Mouse (Mus musculus): ENCODE measurements around the gene Maml1. TPM values are rescaled to one million over a fixed set of nuclear protein-coding genes. Genes with fewer than 3 reads are reported as not detected.

The Maml1 gene
- polyA plus RNA-seq, 1 experiment from 2014 or later: 4.7 TPM

- no peak overlapping the region for H3K27ac ChIP-seq
- WGBS: 89% methylated on average over 2 of the region's 2 CpGs
- DNase-seq (ENCODE audit: low spot score): no peak
Measured at GRCm38 (mm10) chr11:50275077-50275476, 17.0 kb downstream of the Maml1 start.

GRCm38 (mm10) chr11:50272819-50273218 lies 19.3 kb downstream of the Maml1 start:
- Histone ChIP-seq H3K27me3 (ENCODE audit: insufficient read depth, poor library complexity, severe bottlenecking) (no peaks in the 10 kb centered on the region), H3K9me3 (no peaks in the 10 kb centered on the region), H3K4me1 (replicated peaks) (no peaks in the 10 kb centered on the region), H3K36me3 (peaks cover 39% of the 10 kb centered on the region), H3K4me3 (no peak overlapping the region), H3K27ac (no peak overlapping the region)
- no peak for DNase-seq (ENCODE audit: low spot score)
- 88% methylated on average over 2 of the region's 2 CpGs for WGBS

More at GRCm38 (mm10) chr11:50275077-50275476, 17.0 kb downstream of the Maml1 start:
- H3K27me3 ChIP-seq (ENCODE audit: insufficient read depth, poor library complexity, severe bottlenecking): no peaks in the 10 kb centered on the region
- H3K4me1 ChIP-seq (replicated peaks): no peaks in the 10 kb centered on the region
- H3K36me3 ChIP-seq: peaks cover 45% of the 10 kb centered on the region
- no peaks in the 10 kb centered on the region for H3K9me3 ChIP-seq
- no peak overlapping the region for H3K4me3 ChIP-seq

- H3K27ac ChIP-seq: no peak overlapping the region
- H3K4me3 ChIP-seq: no peak overlapping the region
- peaks cover 54% of the 10 kb centered on the region for H3K36me3 ChIP-seq
- no peaks in the 10 kb centered on the region for H3K27me3 ChIP-seq (ENCODE audit: insufficient read depth, poor library complexity, severe bottlenecking)
- no peaks in the 10 kb centered on the region for H3K4me1 ChIP-seq (replicated peaks)
- WGBS: 86% methylated on average over 1 of the region's 1 CpGs
- H3K9me3 ChIP-seq: no peaks in the 10 kb centered on the region
- DNase-seq (ENCODE audit: low spot score): no peak
Measured at GRCm38 (mm10) chr11:50269885-50270284, 22.2 kb downstream of the Maml1 start.

GRCm38 (mm10) chr11:50269163-50269562 lies 22.9 kb downstream of the Maml1 start:
- Histone ChIP-seq H3K9me3 (no peaks in the 10 kb centered on the region), H3K4me1 (replicated peaks) (no peaks in the 10 kb centered on the region), H3K4me3 (no peak overlapping the region), H3K36me3 (peaks cover 56% of the 10 kb centered on the region), H3K27ac (no peak overlapping the region), H3K27me3 (ENCODE audit: insufficient read depth, poor library complexity, severe bottlenecking) (no peaks in the 10 kb centered on the region)
- 86% methylated on average over 2 of the region's 2 CpGs for WGBS
- no peak for DNase-seq (ENCODE audit: low spot score)

GRCm38 (mm10) chr11:50266997-50267396 lies 25.1 kb downstream of the Maml1 start:
- no peak for DNase-seq (ENCODE audit: low spot score)
- 96% methylated on average over 3 of the region's 3 CpGs for WGBS
- peaks cover 77% of the 10 kb centered on the region for H3K36me3 ChIP-seq

GRCm38 (mm10) chr11:50265931-50266330 lies 26.2 kb downstream of the Maml1 start:
- Histone ChIP-seq H3K4me1 (replicated peaks) (no peaks in the 10 kb centered on the region), H3K36me3 (peaks cover 81% of the 10 kb centered on the region), H3K9me3 (no peaks in the 10 kb centered on the region), H3K4me3 (no peak overlapping the region), H3K27me3 (ENCODE audit: insufficient read depth, poor library complexity, severe bottlenecking) (no peaks in the 10 kb centered on the region), H3K27ac (no peak overlapping the region)
- 85% methylated on average over 8 of the region's 8 CpGs for WGBS
- no peak for DNase-seq (ENCODE audit: low spot score)

More at GRCm38 (mm10) chr11:50266997-50267396, 25.1 kb downstream of the Maml1 start:
- Histone ChIP-seq H3K4me1 (replicated peaks) (no peaks in the 10 kb centered on the region), H3K27ac (no peak overlapping the region), H3K9me3 (no peaks in the 10 kb centered on the region), H3K4me3 (no peak overlapping the region), H3K27me3 (ENCODE audit: insufficient read depth, poor library complexity, severe bottlenecking) (no peaks in the 10 kb centered on the region)

- Histone ChIP-seq H3K4me3 (no peak overlapping the region), H3K4me1 (replicated peaks) (no peaks in the 10 kb centered on the region), H3K36me3 (peaks cover 95% of the 10 kb centered on the region), H3K27ac (no peak overlapping the region), H3K9me3 (no peaks in the 10 kb centered on the region), H3K27me3 (ENCODE audit: insufficient read depth, poor library complexity, severe bottlenecking) (no peaks in the 10 kb centered on the region)
- WGBS: 97% methylated on average over 3 of the region's 3 CpGs
- no peak for DNase-seq (ENCODE audit: low spot score)
Measured at GRCm38 (mm10) chr11:50263198-50263597, 28.9 kb downstream of the Maml1 start.

GRCm38 (mm10) chr11:50262020-50262419 lies 30.1 kb downstream of the Maml1 start:
- Histone ChIP-seq H3K27me3 (ENCODE audit: insufficient read depth, poor library complexity, severe bottlenecking) (no peaks in the 10 kb centered on the region), H3K9me3 (no peaks in the 10 kb centered on the region), H3K4me3 (no peak overlapping the region), H3K4me1 (replicated peaks) (no peaks in the 10 kb centered on the region), H3K36me3 (peaks cover 99% of the 10 kb centered on the region), H3K27ac (no peak overlapping the region)
- WGBS: 97% methylated on average over 4 of the region's 4 CpGs
- DNase-seq (ENCODE audit: low spot score): no peak

GRCm38 (mm10) chr11:50258310-50258709 lies 33.8 kb downstream of the Maml1 start:
- Histone ChIP-seq H3K36me3 (peaks cover 89% of the 10 kb centered on the region), H3K27ac (no peak overlapping the region), H3K4me3 (no peak overlapping the region), H3K9me3 (no peaks in the 10 kb centered on the region), H3K4me1 (replicated peaks) (peaks cover 10% of the 10 kb centered on the region), H3K27me3 (ENCODE audit: insufficient read depth, poor library complexity, severe bottlenecking) (no peaks in the 10 kb centered on the region)
- DNase-seq (ENCODE audit: low spot score): no peak
- WGBS: 92% methylated on average over 7 of the region's 7 CpGs

- no peaks in the 10 kb centered on the region for H3K9me3 ChIP-seq
- peaks cover 26% of the 10 kb centered on the region for H3K4me1 ChIP-seq (replicated peaks)
- H3K27me3 ChIP-seq (ENCODE audit: insufficient read depth, poor library complexity, severe bottlenecking): no peaks in the 10 kb centered on the region
- no peak for DNase-seq (ENCODE audit: low spot score)
- 91% methylated on average over 7 of the region's 7 CpGs for WGBS
- H3K27ac ChIP-seq: no peak overlapping the region
- H3K36me3 ChIP-seq: peaks cover 72% of the 10 kb centered on the region
- H3K4me3 ChIP-seq: no peak overlapping the region
Measured at GRCm38 (mm10) chr11:50256615-50257014, 35.5 kb downstream of the Maml1 start.

GRCm38 (mm10) chr11:50254010-50254580 lies 38.0 kb downstream of the Maml1 start:
- WGBS: 84% methylated on average over 12 of the region's 12 CpGs
- H3K27me3 ChIP-seq (ENCODE audit: insufficient read depth, poor library complexity, severe bottlenecking): no peaks in the 10 kb centered on the region
- DNase-seq (ENCODE audit: low spot score): no peak
- peaks cover 28% of the 10 kb centered on the region for H3K4me1 ChIP-seq (replicated peaks)
- peaks cover 47% of the 10 kb centered on the region for H3K36me3 ChIP-seq
- no peak overlapping the region for H3K4me3 ChIP-seq
- no peak overlapping the region for H3K27ac ChIP-seq
- no peaks in the 10 kb centered on the region for H3K9me3 ChIP-seq

- WGBS: 71% methylated on average over 1 of the region's 1 CpGs
- peaks cover 28% of the 10 kb centered on the region for H3K4me1 ChIP-seq (replicated peaks)
- no peaks in the 10 kb centered on the region for H3K27me3 ChIP-seq (ENCODE audit: insufficient read depth, poor library complexity, severe bottlenecking)
- peaks cover 40% of the 10 kb centered on the region for H3K36me3 ChIP-seq
- no peaks in the 10 kb centered on the region for H3K9me3 ChIP-seq
- H3K27ac ChIP-seq: no peak overlapping the region
- DNase-seq (ENCODE audit: low spot score): no peak
- H3K4me3 ChIP-seq: no peak overlapping the region
Measured at GRCm38 (mm10) chr11:50253393-50253792, 38.7 kb downstream of the Maml1 start.

GRCm38 (mm10) chr11:50252684-50253265 lies 39.3 kb downstream of the Maml1 start:
- Histone ChIP-seq H3K9me3 (no peaks in the 10 kb centered on the region), H3K36me3 (peaks cover 34% of the 10 kb centered on the region), H3K27ac (peak overlapping the region; percentile 75), H3K4me1 (replicated peaks) (peaks cover 28% of the 10 kb centered on the region), H3K4me3 (no peak overlapping the region), H3K27me3 (ENCODE audit: insufficient read depth, poor library complexity, severe bottlenecking) (no peaks in the 10 kb centered on the region)
- peak; percentile 24 for DNase-seq (ENCODE audit: low spot score)
- 71% methylated on average over 11 of the region's 11 CpGs for WGBS

Data from hindbrain, embryonic 10.5 days (tissue).